Mouse (Mus musculus) E14TG2a.4 (cell line): ENCODE data around the gene Pfkm.

ENCODE experiments used
- CTCF ChIP-seq: conservative IDR thresholded peaks from 2 replicates; pipeline ENCODE4 v1.5.1; 2014; ENCODE audit warnings: low read length
- NANOG ChIP-seq: IDR thresholded peaks from 2 replicates; pipeline ENCODE4 v1.6.1; 2014; ENCODE audit warnings: borderline replicate concordance, low read length, mixed read lengths

DNA sequence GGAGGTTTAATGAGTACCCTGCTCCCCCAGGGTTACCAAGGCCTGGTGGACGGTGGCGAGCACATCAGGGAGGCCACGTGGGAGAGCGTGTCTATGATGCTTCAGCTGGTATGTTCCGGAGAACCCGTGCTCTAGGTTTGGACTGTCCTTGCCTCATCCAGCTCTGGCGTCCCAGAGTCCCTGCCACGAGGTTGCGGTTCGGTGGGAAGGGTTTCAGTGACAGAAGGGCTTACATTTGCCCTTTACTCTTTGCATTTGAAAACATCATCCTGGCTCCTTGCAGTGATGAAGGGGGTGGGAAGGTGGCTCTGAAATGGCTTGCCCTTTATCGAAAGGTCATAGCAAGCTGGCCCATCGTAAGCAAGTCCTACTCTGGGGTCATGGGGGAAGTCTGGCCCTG lies 27.0 kb downstream of the Pfkm start:
- TF ChIP-seq CTCF (no peak), NANOG (no peak)
